Mouse (Mus musculus) embryonic fibroblast, embryonic 13.5 days (primary cell): ENCODE data around the gene Frs2. TPM values are rescaled to one million over a fixed set of nuclear protein-coding genes. Genes with fewer than 3 reads are reported as not detected.

Source experiments
- H3K27ac ChIP-seq: 2 replicates; pipeline ENCODE4 v1.5.1; 2012; ENCODE audit warnings: low read length, control low read depth, inconsistent platforms; ENCODE audit not compliant: insufficient read depth
- H3K4me1 ChIP-seq: 2 replicates; pipeline ENCODE4 v1.6.1; 2011; ENCODE audit warnings: low read length; ENCODE audit not compliant: control insufficient read depth, insufficient read depth
- H3K4me3 ChIP-seq: 2 replicates; pipeline ENCODE4 v1.5.1; 2011; ENCODE audit warnings: mild to moderate bottlenecking, control low read depth, low read length; ENCODE audit not compliant: insufficient read depth
- CTCF ChIP-seq: IDR thresholded peaks from 2 replicates; pipeline ENCODE4 v1.5.1; 2011; ENCODE audit warnings: mild to moderate bottlenecking, control low read depth, low read length, moderate library complexity, borderline replicate concordance; ENCODE audit not compliant: insufficient read depth
- POLR2A ChIP-seq: IDR thresholded peaks from 2 replicates; pipeline ENCODE4 v1.6.1; 2011; ENCODE audit warnings: low read depth, mild to moderate bottlenecking, control low read depth, low read length, moderate library complexity
- polyA plus RNA-seq: library from polyadenylated mRNA; stranded (reverse); fragments of >200 nt; gene quantifications from 2 replicates; pipeline ENCODE4 v1.2.4, GENCODE M21; 2011; ENCODE audit warnings: low read depth; ENCODE audit not compliant: missing spikeins, insufficient read length

Gene Frs2
- polyA plus RNA-seq, 1 experiment = 54.8 TPM

GRCm38 (mm10) chr10:117089628-117090027 lies 58.7 kb downstream of the Frs2 start:
- Histone ChIP-seq H3K4me3 (no peak overlapping the region), H3K4me1 (no peaks in the 10 kb centered on the region), H3K27ac (no peak overlapping the region)
- TF ChIP-seq POLR2A = no peak
- TF ChIP-seq CTCF = no peak

- no peak overlapping the region for H3K27ac ChIP-seq
- no peaks in the 10 kb centered on the region for H3K4me1 ChIP-seq
- TF ChIP-seq POLR2A (no peak), CTCF (no peak)
- no peak overlapping the region for H3K4me3 ChIP-seq
Observed at GRCm38 (mm10) chr10:117081914-117082359, 66.4 kb downstream of the Frs2 start.

GRCm38 (mm10) chr10:117081326-117081725 lies 67.0 kb downstream of the Frs2 start:
- Histone ChIP-seq H3K4me1 (no peaks in the 10 kb centered on the region), H3K27ac (no peak overlapping the region), H3K4me3 (no peak overlapping the region)
- no peak for TF ChIP-seq CTCF
- TF ChIP-seq POLR2A = no peak

GRCm38 (mm10) chr10:117078284-117078683 lies 70.0 kb downstream of the Frs2 start:
- peak; percentile 76; the same call in 1 of the 2 replicates for TF ChIP-seq CTCF
- no peak for TF ChIP-seq POLR2A

GRCm38 (mm10) chr10:117073176-117073575 lies 75.2 kb downstream of the Frs2 start:
- Histone ChIP-seq H3K27ac (no peak overlapping the region), H3K4me1 (no peaks in the 10 kb centered on the region), H3K4me3 (no peak overlapping the region)
- TF ChIP-seq CTCF (no peak), POLR2A (no peak)

More at GRCm38 (mm10) chr10:117078284-117078683, 70.0 kb downstream of the Frs2 start:
- Histone ChIP-seq H3K4me3 (no peak overlapping the region), H3K27ac (no peak overlapping the region), H3K4me1 (no peaks in the 10 kb centered on the region)

- TF ChIP-seq CTCF = no peak
- no peak for TF ChIP-seq POLR2A
- no peaks in the 10 kb centered on the region for H3K4me1 ChIP-seq
- no peak overlapping the region for H3K27ac ChIP-seq
- H3K4me3 ChIP-seq = no peak overlapping the region
Observed at GRCm38 (mm10) chr10:117072191-117072888, 76.0 kb downstream of the Frs2 start.

- H3K4me1 ChIP-seq = no peaks in the 10 kb centered on the region
- no peak overlapping the region for H3K4me3 ChIP-seq
- no peak for TF ChIP-seq POLR2A
- TF ChIP-seq CTCF = no peak
- H3K27ac ChIP-seq = no peak overlapping the region
Observed at GRCm38 (mm10) chr10:117069109-117069508, 79.2 kb downstream of the Frs2 start.

- Histone ChIP-seq H3K27ac (peak overlapping the region; percentile 58), H3K4me3 (no peak overlapping the region), H3K4me1 (no peaks in the 10 kb centered on the region; the same call in 1 of the 2 replicates)
- TF ChIP-seq POLR2A = no peak
- TF ChIP-seq CTCF = no peak
Observed at GRCm38 (mm10) chr10:117064076-117064475, 84.3 kb downstream of the Frs2 start.

GRCm38 (mm10) chr10:117063254-117064021 lies 84.9 kb downstream of the Frs2 start, which contains the start of gene Cct2:
TSS of gene Cct2 (minus strand) at chr10:117063814.
- Histone ChIP-seq H3K27ac (peak within 1 kb of the TSS; percentile 80), H3K4me1 (peaks cover 3% of the 10 kb centered on the region), H3K4me3 (peak within 1 kb of the TSS; percentile 78)
- TF ChIP-seq CTCF = no peak
- peak; percentile 83 for TF ChIP-seq POLR2A

- Histone ChIP-seq H3K4me3 (peak overlapping the region; percentile 78), H3K4me1 (peaks cover 3% of the 10 kb centered on the region), H3K27ac (peak overlapping the region; percentile 7; the same call in 1 of the 2 replicates)
- no peak for TF ChIP-seq POLR2A
- no peak for TF ChIP-seq CTCF
Observed at GRCm38 (mm10) chr10:117062894-117063253, 85.5 kb downstream of the Frs2 start.
